Mouse (Mus musculus) CH12.LX (cell line): Measurements from ENCODE around the gene Zp3. TPM values are rescaled to one million over a fixed set of nuclear protein-coding genes. Genes with fewer than 3 reads are reported as not detected.

Experiments used
- DNase-seq: peaks from one replicate; pipeline ENCODE4 v3.0.0-alpha.2; 2013; ENCODE audit errors: extremely low read depth
- H3K27ac ChIP-seq: 2 replicates; pipeline ENCODE4 v1.5.1; 2012; ENCODE audit warnings: low read depth, mild to moderate bottlenecking, control low read depth, moderate library complexity; ENCODE audit not compliant: insufficient read depth
- H3K27me3 ChIP-seq: replicated peaks from 2 replicates; pipeline ENCODE3; 2012; ENCODE audit warnings: inconsistent platforms
- H3K36me3 ChIP-seq, 2 experiments: replicated peaks in 1 of 2; 2 replicates each; pipeline versions ENCODE3 to v1.6.1; 2012; ENCODE audit warnings: inconsistent platforms in 1 of 2, low read length in 1 of 2, mild to moderate bottlenecking in 1 of 2, mixed read lengths in 1 of 2, moderate library complexity in 1 of 2; ENCODE audit not compliant: control insufficient read depth in 1 of 2, insufficient read depth in 1 of 2
- H3K4me1 ChIP-seq, 2 experiments: 2 replicates each; pipeline ENCODE4 v1.6.1; 2012; ENCODE audit warnings: inconsistent platforms in 1 of 2, moderate library complexity in 1 of 2; ENCODE audit not compliant: insufficient read depth in 2 of 2, control insufficient read depth in 1 of 2
- H3K4me2 ChIP-seq: 2 replicates; pipeline ENCODE4 v1.6.1; 2012; ENCODE audit warnings: low read depth, mild to moderate bottlenecking, control low read depth; ENCODE audit not compliant: poor library complexity, insufficient read depth, severe bottlenecking
- H3K4me3 ChIP-seq, 3 experiments: fragments of 150-350 bp in 1 of 3; sonication (generic) in 1 of 3; replicated peaks in 1 of 3; 2 replicates each; pipeline versions ENCODE3 to v1.5.1; 2011 to 2012; ENCODE audit warnings: low read depth in 2 of 3, low read length in 2 of 3, mild to moderate bottlenecking in 2 of 3, moderate library complexity in 2 of 3, control low read depth in 1 of 3, improper control_type of control experiment in 1 of 3, inconsistent platforms in 1 of 3, mixed read lengths in 1 of 3; ENCODE audit not compliant: poor library complexity in 1 of 3
- H3K79me2 ChIP-seq: replicated peaks from 2 replicates; pipeline ENCODE4 v1.6.1; 2012; ENCODE audit warnings: mild to moderate bottlenecking, moderate library complexity; ENCODE audit not compliant: control insufficient read depth, poor library complexity, insufficient read depth, severe bottlenecking; ENCODE audit errors: extremely low read depth
- H3K9ac ChIP-seq: 2 replicates; pipeline ENCODE4 v1.6.1; 2012; ENCODE audit warnings: low read depth, mild to moderate bottlenecking, control low read depth, moderate library complexity; ENCODE audit not compliant: insufficient read depth
- H3K9me3 ChIP-seq: replicated peaks from 2 replicates; pipeline ENCODE3; 2012; ENCODE audit warnings: low read length, inconsistent platforms, mixed read lengths
- BHLHE40 ChIP-seq: IDR thresholded peaks from 2 replicates; pipeline ENCODE4 v1.6.1; 2011; ENCODE audit warnings: mild to moderate bottlenecking, low read depth, low read length, improper control_type of control experiment
- E2F4 ChIP-seq: IDR thresholded peaks from 2 replicates; pipeline ENCODE4 v1.6.1; 2011; ENCODE audit warnings: low read depth, low read length, improper control_type of control experiment; ENCODE audit not compliant: insufficient replicate concordance
- ELF1 ChIP-seq: IDR thresholded peaks from 2 replicates; pipeline ENCODE4 v1.6.1; 2014; ENCODE audit warnings: low read depth, mild to moderate bottlenecking, inconsistent platforms, low read length, improper control_type of control experiment
- EP300 ChIP-seq: IDR thresholded peaks from 2 replicates; pipeline ENCODE4 v1.6.1; 2011; ENCODE audit warnings: low read length, improper control_type of control experiment
- ETS1 ChIP-seq: conservative IDR thresholded peaks from 2 replicates; pipeline ENCODE4 v1.6.1; 2012; ENCODE audit warnings: low read depth, mild to moderate bottlenecking, inconsistent platforms, low read length, improper control_type of control experiment, moderate library complexity
- HCFC1 ChIP-seq: IDR thresholded peaks from 2 replicates; pipeline ENCODE4 v1.6.1; 2012; ENCODE audit warnings: low read depth, mild to moderate bottlenecking, inconsistent platforms, low read length, improper control_type of control experiment
- IRF4 ChIP-seq: IDR thresholded peaks from 2 replicates; pipeline ENCODE4 v1.6.1; 2014; ENCODE audit warnings: low read depth, mild to moderate bottlenecking, inconsistent platforms, low read length, improper control_type of control experiment
- JUN ChIP-seq: IDR thresholded peaks from 2 replicates; pipeline ENCODE4 v1.6.1; 2011; ENCODE audit warnings: low read depth, mild to moderate bottlenecking, low read length, improper control_type of control experiment, moderate library complexity; ENCODE audit not compliant: insufficient read depth
- MAFK ChIP-seq: IDR thresholded peaks from 2 replicates; pipeline ENCODE4 v1.6.1; 2011; ENCODE audit warnings: low read length, improper control_type of control experiment; ENCODE audit not compliant: insufficient replicate concordance
- MAX ChIP-seq: IDR thresholded peaks from 2 replicates; pipeline ENCODE4 v1.6.1; 2011; ENCODE audit warnings: low read length, improper control_type of control experiment
- MXI1 ChIP-seq: IDR thresholded peaks from 2 replicates; pipeline ENCODE4 v1.6.1; 2011; ENCODE audit warnings: mild to moderate bottlenecking, low read depth, low read length, improper control_type of control experiment
- MYC ChIP-seq: IDR thresholded peaks from 2 replicates; pipeline ENCODE4 v1.6.1; 2011; ENCODE audit warnings: low read depth, mild to moderate bottlenecking, improper control_type of control experiment, low read length
- NELFE ChIP-seq: IDR thresholded peaks from 2 replicates; pipeline ENCODE4 v1.6.1; 2011; ENCODE audit warnings: low read depth, low read length, improper control_type of control experiment
- NRF1 ChIP-seq: IDR thresholded peaks from 2 replicates; pipeline ENCODE4 v1.6.1; 2014; ENCODE audit warnings: low read depth, mild to moderate bottlenecking, inconsistent platforms, low read length, improper control_type of control experiment, moderate library complexity
- POLR2A ChIP-seq: IDR thresholded peaks from 2 replicates; pipeline ENCODE4 v1.6.1; 2011; ENCODE audit warnings: low read depth, mild to moderate bottlenecking, improper control_type of control experiment, low read length
- POLR2AphosphoS2 ChIP-seq: IDR thresholded peaks from 2 replicates; pipeline ENCODE4 v1.6.1; 2011; ENCODE audit warnings: low read depth, low read length, improper control_type of control experiment
- RAD21 ChIP-seq: IDR thresholded peaks from 2 replicates; pipeline ENCODE4 v1.6.1; 2011; ENCODE audit warnings: low read depth, mild to moderate bottlenecking, low read length, improper control_type of control experiment, moderate library complexity
- TBP ChIP-seq: conservative IDR thresholded peaks from 2 replicates; pipeline ENCODE4 v1.6.1; 2011; ENCODE audit warnings: low read depth, low read length, improper control_type of control experiment
- TCF12 ChIP-seq: IDR thresholded peaks from 2 replicates; pipeline ENCODE4 v1.6.1; 2014; ENCODE audit warnings: low read depth, mild to moderate bottlenecking, inconsistent platforms, low read length, improper control_type of control experiment
- USF1 ChIP-seq: IDR thresholded peaks from 2 replicates; pipeline ENCODE4 v1.6.1; 2014; ENCODE audit warnings: low read depth, mild to moderate bottlenecking, inconsistent platforms, low read length, improper control_type of control experiment
- USF2 ChIP-seq: conservative IDR thresholded peaks from 2 replicates; pipeline ENCODE4 v1.6.1; 2011; ENCODE audit warnings: low read depth, low read length, improper control_type of control experiment
- ZMIZ1 ChIP-seq: IDR thresholded peaks from 2 replicates; pipeline ENCODE4 v1.6.1; 2012; ENCODE audit warnings: low read depth, mild to moderate bottlenecking, inconsistent platforms, low read length, improper control_type of control experiment
- ZNF384 ChIP-seq: IDR thresholded peaks from 2 replicates; pipeline ENCODE4 v1.6.1; 2012; ENCODE audit warnings: low read depth, low read length, improper control_type of control experiment, inconsistent platforms
- dilution Hi-C: fragments of 300-500 bp; cut with MboI; formaldehyde crosslinking; loops from 2 replicates; pipeline ENCODE4 v1.14.3; 2020; ENCODE audit warnings: low sequenced_read_pairs; ENCODE audit not compliant: extremely low pct_unique_long_range_greater_than_20kb, extremely low pct_ligation_motif_present
- in situ Hi-C: fragments of 300-500 bp; cut with MboI; formaldehyde crosslinking; loops from 3 replicates; pipeline ENCODE4 v1.14.3; 2019; ENCODE audit warnings: low sequenced_read_pairs, low pct_ligation_motif_present, low pct_unique_long_range_greater_than_20kb, mixed read lengths
- polyA plus RNA-seq: library from polyadenylated mRNA; unstranded; fragments of >175 nt; gene quantifications from 2 replicates; pipeline ENCODE4 v1.2.1, GENCODE M21; 2012; ENCODE audit warnings: low read depth; ENCODE audit not compliant: insufficient read length
- total RNA-seq, 2 experiments: library from RNA; depleted of rRNA; stranded (reverse); fragments of 300-350 nt in 1 of 2; fragments of >200 nt in 1 of 2; gene quantifications; 2 replicates each; pipeline ENCODE4 v1.2.3; 2012 to 2014

Zp3 gene
- total and polyA plus RNA-seq, 3 experiments: 0.13 TPM; not detected in 2

GRCm38 (mm10) chr5:135957207-135957974 is 22.5 kb upstream of the Zp3 start:
- Histone ChIP-seq H3K9ac (peak overlapping the region; percentile 91), H3K79me2 (no peaks in the 10 kb centered on the region), H3K9me3 (no peaks in the 10 kb centered on the region), H3K4me3 (peak overlapping the region; percentile 54 to 71 (median 57)), H3K36me3 (peaks cover 0 to 7% of the 10 kb centered on the region in 2 experiments), H3K4me1 (peaks cover 18 to 38% of the 10 kb centered on the region in 2 experiments), H3K27me3 (no peaks in the 10 kb centered on the region), H3K4me2 (peak overlapping the region; percentile 83), H3K27ac (peak overlapping the region; percentile 24; the same call in 1 of the 2 replicates)
- dilution Hi-C loops: no loop called here
- DNase-seq: peak; percentile 99
- TF ChIP-seq USF2: no peak; the same call in 1 of the 2 replicates
- peak; percentile 53; the same call in 1 of the 2 replicates for TF ChIP-seq ETS1
- TF ChIP-seq MAFK: peak; percentile 88
- peak; percentile 47; the same call in 1 of the 2 replicates for TF ChIP-seq POLR2AphosphoS2
- peak; percentile 37; the same call in 1 of the 2 replicates for TF ChIP-seq BHLHE40
- no peak; the same call in 1 of the 2 replicates for TF ChIP-seq MYC
- peak; percentile 47; the same call in 1 of the 2 replicates for TF ChIP-seq TCF12
- no peak for TF ChIP-seq JUN
- TF ChIP-seq NELFE: peak; percentile 65
- TF ChIP-seq NRF1: 0 out of 2 replicates have a peak, but pooled peaks have one; percentile 16
- TF ChIP-seq ELF1: peak; percentile 84
- TF ChIP-seq USF1: no peak
- TF ChIP-seq IRF4: peak; percentile 25; the same call in 1 of the 2 replicates
- TF ChIP-seq ZMIZ1: peak; percentile 64; the same call in 1 of the 2 replicates
- TF ChIP-seq HCFC1: peak; percentile 70
- TF ChIP-seq E2F4: peak; percentile 64; the same call in 1 of the 2 replicates
- TF ChIP-seq EP300: no peak
- TF ChIP-seq MAX: peak; percentile 72; the same call in 1 of the 2 replicates
- peak; percentile 96 for TF ChIP-seq ZNF384
- TF ChIP-seq POLR2A: peak; percentile 89
- peak; percentile 37; the same call in 1 of the 2 replicates for TF ChIP-seq MXI1
- TF ChIP-seq TBP: peak; percentile 78; the same call in 1 of the 2 replicates
- no peak for TF ChIP-seq RAD21
- in situ Hi-C loops: no loop called here
